Mouse (Mus musculus) limb, embryonic 10.5 days (tissue): Measurements from ENCODE around the gene C87436. TPM values are rescaled to one million over a fixed set of nuclear protein-coding genes. Genes with fewer than 3 reads are reported as not detected.

Experiments used
- DNase-seq: peaks from one replicate; pipeline ENCODE4 v3.0.0-alpha.2; 2017; ENCODE audit warnings: low spot score
- H3K27ac ChIP-seq: fragments of 300-500 bp; sonication (generic); 2 replicates; pipeline ENCODE4 v1.5.1; 2016; ENCODE audit warnings: mild to moderate bottlenecking
- H3K27me3 ChIP-seq: fragments of 300-500 bp; sonication (generic); 2 replicates; pipeline ENCODE4 v1.6.1; 2016; ENCODE audit warnings: low read depth, mild to moderate bottlenecking; ENCODE audit not compliant: poor library complexity, severe bottlenecking
- H3K36me3 ChIP-seq: fragments of 300-500 bp; sonication (generic); 2 replicates; pipeline ENCODE4 v1.6.1; 2016; ENCODE audit warnings: mild to moderate bottlenecking, moderate library complexity
- H3K4me1 ChIP-seq: fragments of 300-500 bp; sonication (generic); 2 replicates; pipeline ENCODE4 v1.6.1; 2016
- H3K4me3 ChIP-seq: fragments of 300-500 bp; sonication (generic); 2 replicates; pipeline ENCODE4 v1.5.1; 2016; ENCODE audit warnings: mild to moderate bottlenecking, moderate library complexity
- H3K9me3 ChIP-seq: fragments of 300-500 bp; sonication (generic); replicated peaks from 2 replicates; pipeline ENCODE4 v1.6.1; 2016; ENCODE audit warnings: mild to moderate bottlenecking
- WGBS: fragments of 180-500 bp; shearing (Covaris S2); methylation state at CpG from one replicate; pipeline ENCODE4 v1.1.7; 2016; 5-methylcytosine and 5-hydroxymethylcytosine counted together
- polyA plus RNA-seq: library from polyadenylated mRNA; unstranded; fragments of >200 nt; fragmentation: Nextera tagmentation; extraction: Ambion mirVana; gene quantifications from 2 replicates; pipeline ENCODE4 v1.2.1, GENCODE M21; 2016

The C87436 gene
- polyA plus RNA-seq, 1 experiment from 2014 or later = 25.2 TPM

DNA sequence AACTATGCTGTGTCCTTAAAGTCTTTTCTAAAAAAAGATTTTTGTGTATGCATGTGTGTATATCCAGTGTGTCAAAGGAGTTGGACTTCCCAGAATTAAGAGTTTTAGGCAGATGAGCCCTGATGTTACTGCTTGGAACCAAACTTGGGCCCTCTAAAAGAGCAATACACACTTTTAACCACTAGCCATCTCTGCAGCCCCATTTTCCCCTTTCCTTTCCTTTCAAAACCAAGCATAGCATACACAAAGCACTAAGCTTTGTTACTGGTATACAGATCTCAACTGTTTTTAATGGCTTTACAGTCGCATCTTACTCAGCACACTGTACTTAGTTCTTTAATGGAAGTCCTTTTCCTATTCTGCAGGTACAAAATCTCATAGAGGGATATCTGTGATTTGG, 1.4 kb downstream of the C87436 start:
- WGBS = 98% methylated on average over 1 of the region's 1 CpGs
- Histone ChIP-seq H3K36me3 (peaks cover 43% of the 10 kb centered on the region), H3K4me1 (peaks cover 9% of the 10 kb centered on the region; the same call in 1 of the 2 replicates), H3K9me3 (no peaks in the 10 kb centered on the region), H3K4me3 (peak overlapping the region; percentile 73), H3K27ac (no peak overlapping the region), H3K27me3 (no peaks in the 10 kb centered on the region)
- DNase-seq = no peak

DNA sequence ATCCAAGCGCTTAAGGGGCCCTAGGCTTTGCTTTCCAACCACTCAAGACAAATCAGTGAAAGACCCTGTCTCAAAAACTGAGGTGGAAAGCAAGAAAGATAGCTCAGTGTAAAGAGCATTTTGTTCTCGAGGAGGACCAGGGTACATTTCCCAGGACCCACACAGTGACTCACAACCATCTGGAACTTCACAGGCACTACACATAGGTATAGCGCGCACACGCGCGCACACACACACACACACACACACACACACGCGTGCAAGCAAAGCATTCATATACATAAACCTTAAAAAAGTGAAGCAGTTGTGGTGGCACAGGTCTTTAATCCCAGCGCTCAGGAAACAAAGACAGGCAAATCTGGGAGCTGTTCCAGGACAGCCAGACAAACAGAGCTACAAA, 3.4 kb downstream of the C87436 start:
- Histone ChIP-seq H3K27me3 (no peaks in the 10 kb centered on the region), H3K9me3 (no peaks in the 10 kb centered on the region), H3K27ac (no peak overlapping the region), H3K4me1 (peaks cover 9% of the 10 kb centered on the region; the same call in 1 of the 2 replicates), H3K4me3 (no peak overlapping the region), H3K36me3 (peaks cover 43% of the 10 kb centered on the region)
- no peak for DNase-seq
- WGBS = 94% methylated on average over 10 of the region's 10 CpGs

DNA sequence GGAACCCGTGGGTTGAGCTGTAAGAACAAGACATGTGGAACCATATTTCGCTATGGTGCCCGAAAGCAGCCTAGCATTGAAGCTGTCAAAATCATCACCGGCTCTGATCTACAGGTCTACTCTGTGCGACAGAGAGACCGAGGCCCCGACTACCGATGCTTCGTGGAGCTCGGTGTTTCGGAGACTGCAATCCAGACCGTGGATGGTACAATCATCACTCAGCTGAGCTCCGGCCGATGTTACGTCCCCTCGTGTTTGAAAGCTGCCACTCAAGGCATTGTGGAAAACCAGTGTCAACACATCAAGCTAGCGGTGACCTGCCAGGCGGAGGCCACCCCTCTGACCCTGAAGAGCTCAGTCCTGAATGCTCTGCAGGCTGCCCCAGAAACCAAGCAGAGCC, 7.4 kb downstream of the C87436 start:
- 96% methylated on average over 18 of the region's 18 CpGs for WGBS
- no peaks in the 10 kb centered on the region for H3K27me3 ChIP-seq
- no peaks in the 10 kb centered on the region for H3K4me1 ChIP-seq
- no peak overlapping the region for H3K27ac ChIP-seq
- no peak overlapping the region for H3K4me3 ChIP-seq
- no peak for DNase-seq
- H3K36me3 ChIP-seq = peaks cover 73% of the 10 kb centered on the region
- no peaks in the 10 kb centered on the region for H3K9me3 ChIP-seq

DNA sequence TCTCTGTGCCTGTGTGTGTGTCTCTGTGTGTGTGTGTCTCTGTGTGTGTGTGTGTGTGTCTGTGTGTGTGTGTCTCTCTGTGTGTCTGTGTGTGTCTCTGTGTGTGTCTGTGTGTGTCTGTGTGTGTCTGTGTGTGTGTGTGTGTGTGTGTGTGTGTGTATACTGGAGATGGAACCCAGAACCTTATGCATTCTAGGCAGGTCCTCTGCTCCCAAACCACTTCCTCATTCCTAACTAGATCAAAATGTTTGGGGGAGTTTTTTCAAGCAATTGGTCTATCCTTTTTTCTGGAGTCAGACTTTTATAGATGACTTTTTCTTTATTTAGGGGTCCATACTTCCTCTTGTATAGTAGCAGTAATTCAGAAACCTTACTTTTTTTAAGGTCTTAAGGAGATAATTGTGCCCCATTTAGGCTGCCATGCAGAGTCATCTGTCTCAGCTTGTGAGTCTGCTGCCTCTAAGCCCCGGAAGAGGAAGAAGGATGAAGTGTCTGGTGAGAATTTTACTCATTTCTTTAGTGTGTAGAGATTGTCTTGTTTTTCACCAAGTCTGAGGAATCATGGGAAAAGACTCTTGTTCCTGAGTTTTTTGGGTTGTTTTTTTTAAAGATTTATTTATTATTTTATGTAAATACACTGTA, 8.9 kb downstream of the C87436 start:
- Histone ChIP-seq H3K36me3 (peaks cover 75% of the 10 kb centered on the region), H3K9me3 (no peaks in the 10 kb centered on the region), H3K4me3 (no peak overlapping the region), H3K27ac (no peak overlapping the region), H3K4me1 (no peaks in the 10 kb centered on the region), H3K27me3 (no peaks in the 10 kb centered on the region)
- no peak for DNase-seq
- 90% methylated on average over 1 of the region's 1 CpGs for WGBS

DNA sequence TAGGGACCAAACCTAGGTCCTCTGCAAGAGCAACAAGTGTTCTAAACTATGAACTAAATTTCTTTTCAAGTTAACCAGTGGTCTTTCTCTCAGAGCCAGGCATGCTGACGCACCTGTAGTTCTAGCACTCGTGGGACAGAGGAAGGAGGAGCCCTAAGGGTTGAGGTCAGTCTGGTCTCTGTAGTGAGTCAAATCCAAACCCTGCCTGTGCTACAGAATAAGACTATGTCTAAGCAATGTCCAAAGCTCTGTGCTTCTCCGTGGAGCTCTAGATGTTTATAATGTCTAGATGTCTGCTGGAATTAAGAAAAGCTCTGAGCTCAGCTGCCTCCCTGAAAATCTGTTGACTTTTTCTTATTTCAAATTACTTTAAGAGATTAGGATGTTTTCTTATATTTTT, 18.6 kb downstream of the C87436 start:
- Histone ChIP-seq H3K27ac (no peak overlapping the region), H3K27me3 (no peaks in the 10 kb centered on the region), H3K36me3 (peaks cover 76% of the 10 kb centered on the region), H3K4me1 (no peaks in the 10 kb centered on the region), H3K4me3 (no peak overlapping the region), H3K9me3 (no peaks in the 10 kb centered on the region)
- 84% methylated on average over 3 of the region's 3 CpGs for WGBS
- no peak for DNase-seq

DNA sequence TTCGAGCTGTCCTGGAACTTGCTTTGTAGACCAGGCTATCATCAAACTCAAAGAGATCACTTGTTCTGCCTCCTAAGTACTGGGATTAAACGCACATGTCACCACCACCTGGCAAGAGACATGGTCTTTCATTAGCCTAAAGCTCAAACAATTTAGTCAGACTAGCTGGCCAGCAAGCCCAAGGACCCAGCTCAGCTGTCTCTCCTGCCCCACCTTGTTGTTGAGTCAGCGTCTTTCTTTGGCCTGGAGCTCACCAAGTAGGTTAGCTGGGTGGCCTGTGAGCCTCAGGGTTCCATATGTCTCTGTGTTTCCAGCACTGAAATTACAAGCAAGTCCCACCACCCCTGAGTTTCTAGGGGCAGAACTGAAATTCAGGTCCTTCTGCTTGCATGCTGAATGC, 24.9 kb downstream of the C87436 start:
- no peak for DNase-seq
- no peak overlapping the region for H3K4me3 ChIP-seq
- 92% methylated on average over 3 of the region's 3 CpGs for WGBS
- H3K36me3 ChIP-seq = peaks cover 85% of the 10 kb centered on the region
- H3K27ac ChIP-seq = no peak overlapping the region
- no peaks in the 10 kb centered on the region for H3K27me3 ChIP-seq
- H3K4me1 ChIP-seq = no peaks in the 10 kb centered on the region
- no peaks in the 10 kb centered on the region for H3K9me3 ChIP-seq

DNA sequence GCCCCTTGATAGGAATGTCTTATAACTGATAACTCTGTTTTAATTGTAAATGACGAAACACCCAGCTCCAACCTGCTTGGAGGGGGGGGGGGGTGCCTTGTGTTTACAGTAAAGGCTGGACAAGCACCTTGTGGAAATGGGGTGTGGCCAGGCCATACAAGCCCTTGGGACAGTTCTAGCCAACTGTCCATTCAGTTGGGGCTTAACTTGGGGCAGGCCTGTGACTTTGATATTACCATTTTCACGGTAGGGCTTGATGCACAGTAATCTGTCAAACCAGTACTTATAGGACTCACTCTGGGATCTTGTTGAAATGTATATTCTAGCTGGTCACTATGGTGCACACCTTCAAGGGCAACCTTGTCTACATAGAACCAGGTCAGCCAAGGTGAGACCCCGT, 33.1 kb downstream of the C87436 start:
- no peaks in the 10 kb centered on the region for H3K27me3 ChIP-seq
- H3K27ac ChIP-seq = peak overlapping the region; percentile 93
- no peak for DNase-seq
- peaks cover 26% of the 10 kb centered on the region for H3K4me1 ChIP-seq
- H3K36me3 ChIP-seq = peaks cover 44% of the 10 kb centered on the region
- 95% methylated on average over 3 of the region's 3 CpGs for WGBS
- no peaks in the 10 kb centered on the region for H3K9me3 ChIP-seq
- H3K4me3 ChIP-seq = peak overlapping the region; percentile 53

DNA sequence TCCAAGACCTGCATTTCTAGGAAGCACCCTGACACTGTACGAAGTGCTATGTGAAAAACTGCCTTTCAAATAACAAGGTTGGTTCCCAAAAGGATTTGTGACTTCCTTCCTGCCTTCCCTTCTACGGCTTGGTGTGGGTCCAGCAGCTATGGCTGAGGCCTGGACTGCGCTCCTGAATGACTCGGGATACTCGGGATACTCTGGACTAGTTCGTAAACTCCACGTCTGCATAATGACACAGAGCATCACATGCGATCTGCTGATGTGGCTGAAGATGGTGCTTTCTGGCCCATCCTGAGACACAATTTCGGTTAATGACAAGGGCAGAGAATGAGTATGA, 33.6 kb downstream of the C87436 start:
- WGBS = 28% methylated on average over 9 of the region's 9 CpGs

DNA sequence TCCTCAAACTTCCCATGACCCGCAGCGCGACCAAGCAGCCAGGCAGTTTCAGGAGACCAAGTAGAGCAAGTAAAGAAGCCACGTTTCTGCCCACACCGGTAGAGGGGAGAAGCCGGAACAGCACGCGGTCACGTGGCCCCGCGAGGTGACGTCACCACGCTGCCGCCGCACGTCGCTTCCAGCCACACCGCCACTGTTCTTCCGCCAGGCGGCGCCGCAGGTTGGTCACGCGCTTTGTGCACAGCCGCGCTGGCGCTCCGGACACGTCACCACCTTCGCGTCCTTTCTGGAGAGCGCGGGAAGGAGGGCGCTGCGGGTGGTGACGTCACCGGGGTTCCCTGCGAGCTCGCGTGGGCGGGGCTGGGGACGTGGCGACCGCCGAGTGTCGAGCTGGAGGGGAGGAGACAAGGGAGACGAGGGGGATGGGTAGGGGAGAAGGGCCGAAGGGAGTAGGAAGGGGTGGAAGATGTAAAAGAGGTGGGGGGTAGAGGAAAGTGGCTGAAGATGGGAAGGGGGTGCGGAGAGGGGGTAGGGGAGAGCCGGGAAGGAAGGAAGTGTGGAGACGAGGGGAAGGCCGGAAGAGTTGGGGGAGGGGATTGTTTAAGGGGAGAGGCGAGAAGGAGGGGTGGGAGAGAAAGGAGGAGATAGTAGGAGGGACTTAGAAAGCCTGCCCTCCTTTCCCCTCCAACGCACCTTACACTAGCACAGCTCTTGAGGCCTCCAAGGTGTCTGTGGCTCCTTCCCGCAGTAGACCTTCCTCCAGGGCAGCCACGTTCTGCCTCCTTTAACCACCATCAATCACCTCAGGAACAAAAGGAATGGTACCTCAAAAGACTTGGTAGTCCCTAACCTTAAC, 34.2 kb downstream of the C87436 start:
- peak overlapping the region; percentile 93 for H3K27ac ChIP-seq
- peaks cover 35% of the 10 kb centered on the region for H3K36me3 ChIP-seq
- WGBS = under 1% methylated on average over 56 of the region's 56 CpGs
- H3K4me3 ChIP-seq = peak overlapping the region; percentile 53
- H3K27me3 ChIP-seq = no peaks in the 10 kb centered on the region
- peaks cover 26% of the 10 kb centered on the region for H3K4me1 ChIP-seq
- no peaks in the 10 kb centered on the region for H3K9me3 ChIP-seq
- peak; percentile 100 for DNase-seq

More for the DNA sequence above, 33.6 kb downstream of the C87436 start:
- Histone ChIP-seq H3K4me1 (peaks cover 26% of the 10 kb centered on the region), H3K27ac (peak overlapping the region; percentile 93), H3K4me3 (peak overlapping the region; percentile 53), H3K36me3 (peaks cover 41% of the 10 kb centered on the region), H3K9me3 (no peaks in the 10 kb centered on the region), H3K27me3 (no peaks in the 10 kb centered on the region)
- no peak for DNase-seq

DNA sequence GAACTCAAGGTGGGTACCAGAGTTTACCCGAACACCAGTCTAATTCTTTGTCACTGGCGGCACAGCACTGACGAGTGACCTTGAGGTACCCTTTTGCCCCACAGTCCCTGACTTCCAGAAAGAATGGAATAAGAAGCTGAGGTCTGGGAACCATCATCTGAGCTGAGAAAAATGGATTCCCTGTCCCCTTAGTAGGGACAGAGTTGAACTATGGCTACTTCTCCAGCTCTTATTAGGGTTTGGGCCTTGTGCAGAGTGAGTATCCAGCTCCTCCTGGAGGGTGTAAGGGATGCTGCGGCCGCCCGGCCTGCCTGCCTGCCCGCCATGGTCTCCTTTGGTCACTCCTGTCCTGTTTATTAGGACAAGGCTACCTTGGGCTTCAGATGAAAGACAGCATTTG, 34.9 kb downstream of the C87436 start:
- H3K4me3 ChIP-seq = peak overlapping the region; percentile 53
- no peaks in the 10 kb centered on the region for H3K27me3 ChIP-seq
- no peaks in the 10 kb centered on the region for H3K9me3 ChIP-seq
- H3K27ac ChIP-seq = peak overlapping the region; percentile 93
- peaks cover 29% of the 10 kb centered on the region for H3K36me3 ChIP-seq
- WGBS = 62% methylated on average over 7 of the region's 7 CpGs
- peaks cover 29% of the 10 kb centered on the region for H3K4me1 ChIP-seq
- DNase-seq = peak; percentile 47

DNA sequence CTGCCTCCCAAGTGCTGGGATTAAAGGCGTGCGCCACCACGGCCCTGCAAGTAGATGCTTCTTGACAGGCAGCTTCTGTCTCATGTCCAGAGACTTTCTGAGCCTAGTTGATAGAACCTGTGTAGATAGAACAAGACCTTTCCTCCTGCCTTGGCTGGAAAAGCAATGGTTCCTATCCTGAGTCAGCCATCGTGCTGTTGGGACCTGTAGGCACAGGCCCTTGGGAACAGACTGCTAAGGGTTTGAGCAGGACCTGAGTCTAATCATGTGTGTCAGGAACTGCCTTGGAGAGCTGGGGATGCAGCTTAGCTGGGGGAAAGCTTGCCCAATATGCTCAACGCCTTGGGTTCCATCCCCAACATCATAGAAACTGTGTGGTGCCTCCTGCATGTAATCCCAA, 35.9 kb downstream of the C87436 start:
- H3K4me1 ChIP-seq = peaks cover 39% of the 10 kb centered on the region
- H3K36me3 ChIP-seq = peaks cover 19% of the 10 kb centered on the region
- WGBS = 95% methylated on average over 5 of the region's 5 CpGs
- no peak overlapping the region for H3K4me3 ChIP-seq
- H3K27me3 ChIP-seq = no peaks in the 10 kb centered on the region
- no peak for DNase-seq
- no peak overlapping the region for H3K27ac ChIP-seq
- no peaks in the 10 kb centered on the region for H3K9me3 ChIP-seq

DNA sequence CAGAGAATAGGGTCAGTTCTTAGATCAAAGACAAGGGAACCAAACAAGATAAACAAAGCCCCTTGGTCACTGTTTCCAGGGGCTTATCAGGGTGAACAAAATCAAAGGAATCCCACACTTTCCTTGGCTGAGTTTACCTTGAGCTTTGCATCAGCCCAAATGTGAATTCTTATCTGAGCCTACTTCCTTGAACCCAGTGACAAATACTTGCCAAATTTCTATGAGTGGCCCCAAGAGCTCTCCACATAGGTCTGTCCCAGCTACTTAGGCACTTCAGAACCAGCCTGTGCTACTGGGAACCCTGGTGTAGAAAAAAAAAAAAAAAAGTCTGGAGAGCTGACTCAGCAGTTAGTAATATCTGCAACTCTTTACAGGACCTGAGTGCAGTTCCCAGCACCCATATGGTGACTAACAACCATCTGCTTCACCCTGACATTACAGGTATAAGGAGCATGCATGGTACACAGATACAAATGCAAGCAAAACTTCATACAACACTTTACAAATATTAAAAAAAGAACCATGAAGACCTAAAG, 36.5 kb downstream of the C87436 start:
- peaks cover 13% of the 10 kb centered on the region for H3K36me3 ChIP-seq
- no peaks in the 10 kb centered on the region for H3K9me3 ChIP-seq
- peaks cover 45% of the 10 kb centered on the region for H3K4me1 ChIP-seq
- H3K4me3 ChIP-seq = no peak overlapping the region
- DNase-seq = no peak
- H3K27me3 ChIP-seq = no peaks in the 10 kb centered on the region
- H3K27ac ChIP-seq = no peak overlapping the region

DNA sequence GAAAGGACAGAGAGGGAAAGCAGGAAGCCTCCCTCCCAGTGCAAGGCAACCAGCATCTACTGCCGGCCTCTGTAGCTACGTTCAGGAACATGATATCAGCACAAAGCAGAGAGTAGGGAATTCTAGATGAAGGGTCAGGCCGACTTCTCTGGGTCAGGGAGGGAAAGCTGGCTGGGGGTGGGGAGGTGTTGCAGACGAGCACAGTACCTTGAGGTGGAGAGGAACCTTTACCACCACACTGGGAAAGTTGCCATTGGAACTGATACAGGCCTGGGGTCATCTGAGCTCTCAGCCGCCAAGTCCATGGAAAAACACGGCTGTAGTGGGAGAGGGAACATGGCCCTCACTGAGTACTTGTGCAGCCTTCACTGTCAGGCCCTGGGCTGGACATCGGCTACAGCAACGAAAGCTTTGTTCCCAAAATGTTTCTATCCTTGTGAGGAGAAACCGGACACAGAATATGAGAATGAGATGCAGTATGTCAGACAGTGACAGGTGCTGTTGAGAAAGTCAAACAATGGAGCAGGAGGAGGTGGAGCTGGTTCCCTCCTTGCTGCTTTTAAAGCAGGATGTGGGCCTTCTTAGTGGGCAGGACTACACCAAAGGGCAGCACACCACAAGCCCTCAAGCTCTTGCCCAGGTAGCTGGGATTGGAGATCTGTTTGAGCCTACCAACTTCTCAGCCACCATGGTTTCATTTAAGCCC, 37.4 kb downstream of the C87436 start:
- Histone ChIP-seq H3K9me3 (no peaks in the 10 kb centered on the region), H3K4me3 (peak overlapping the region; percentile 17; the same call in 1 of the 2 replicates), H3K4me1 (peaks cover 54% of the 10 kb centered on the region), H3K27ac (peak overlapping the region; percentile 61; the same call in 1 of the 2 replicates), H3K36me3 (0 out of 2 replicates have a peak, but pooled peaks cover 4% of the 10 kb centered on the region), H3K27me3 (no peaks in the 10 kb centered on the region)
- no peak for DNase-seq
- WGBS = 83% methylated on average over 9 of the region's 9 CpGs
